Mouse (Mus musculus) brain, embryonic 14.5 days (tissue): ENCODE measurements around the gene Pde4d. TPM values are rescaled to one million over a fixed set of nuclear protein-coding genes. Genes with fewer than 3 reads are reported as not detected.

Source experiments
- DNase-seq: peaks from one replicate; pipeline ENCODE4 v3.0.0-alpha.2; 2011; ENCODE audit warnings: low read depth
- CTCF ChIP-seq: fragments of 200-500 bp; IDR thresholded peaks from 2 replicates; pipeline ENCODE4 v1.5.1; 2012; ENCODE audit warnings: inconsistent platforms, mild to moderate bottlenecking, moderate library complexity, borderline replicate concordance; ENCODE audit not compliant: insufficient read depth, insufficient read length; ENCODE audit errors: extremely low read depth
- POLR2A ChIP-seq: fragments of 200-500 bp; IDR thresholded peaks from 2 replicates; pipeline ENCODE4 v1.6.1; 2012; ENCODE audit warnings: mild to moderate bottlenecking, inconsistent platforms, borderline replicate concordance; ENCODE audit not compliant: poor library complexity, insufficient read depth, insufficient read length, severe bottlenecking; ENCODE audit errors: extremely low read depth
- polyA plus RNA-seq: library from polyadenylated mRNA; depleted of rRNA; stranded (reverse); fragments of >200 nt; gene quantifications from 2 replicates; pipeline ENCODE4 v1.2.3, GENCODE M21; 2012

The Pde4d gene
- polyA plus RNA-seq, 1 experiment, result 34.9 TPM

DNA sequence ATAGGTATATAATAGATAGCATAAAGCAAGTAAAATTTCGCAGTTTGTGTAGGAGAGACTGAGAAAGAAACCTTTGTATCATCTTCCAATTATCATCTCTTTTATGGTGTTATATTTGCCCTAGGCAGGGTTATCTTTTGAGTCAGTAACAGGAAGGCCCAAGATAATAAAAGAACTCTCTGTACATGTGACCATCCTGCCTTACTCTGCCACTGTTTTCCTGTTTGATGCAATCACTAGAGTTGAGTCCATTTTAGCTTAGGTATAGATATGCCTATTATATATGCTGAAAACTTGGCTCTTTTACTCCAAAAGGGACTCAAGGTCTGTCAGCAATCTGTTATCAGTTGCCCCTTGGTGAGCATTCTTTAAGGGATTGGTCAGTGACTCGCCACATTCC, 514.3 kb downstream of the Pde4d start:
- TF ChIP-seq POLR2A (no peak), CTCF (no peak)

DNA sequence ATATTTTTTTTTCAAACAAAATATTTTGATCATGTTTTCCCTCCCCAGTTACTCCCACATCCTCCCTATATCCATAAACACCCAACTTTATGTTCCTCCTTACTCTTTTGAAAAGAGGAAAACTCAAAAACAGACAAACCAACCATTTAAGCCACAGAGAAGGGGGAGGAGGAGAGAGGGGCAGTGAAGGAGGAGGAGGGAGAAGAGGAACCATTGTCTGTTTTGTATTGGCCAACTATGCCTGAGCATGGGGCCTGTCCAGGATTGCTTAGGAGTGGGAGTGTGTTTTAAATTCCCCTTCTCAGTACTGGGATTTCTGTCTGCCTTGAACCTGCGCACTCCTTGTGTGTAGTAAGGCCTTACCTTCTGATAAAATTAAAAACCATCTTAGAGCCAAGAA, 531.4 kb downstream of the Pde4d start:
- no peak for DNase-seq
- TF ChIP-seq POLR2A, result no peak
- no peak for TF ChIP-seq CTCF

More for the DNA sequence above, 514.3 kb downstream of the Pde4d start:
- DNase-seq, result no peak

DNA sequence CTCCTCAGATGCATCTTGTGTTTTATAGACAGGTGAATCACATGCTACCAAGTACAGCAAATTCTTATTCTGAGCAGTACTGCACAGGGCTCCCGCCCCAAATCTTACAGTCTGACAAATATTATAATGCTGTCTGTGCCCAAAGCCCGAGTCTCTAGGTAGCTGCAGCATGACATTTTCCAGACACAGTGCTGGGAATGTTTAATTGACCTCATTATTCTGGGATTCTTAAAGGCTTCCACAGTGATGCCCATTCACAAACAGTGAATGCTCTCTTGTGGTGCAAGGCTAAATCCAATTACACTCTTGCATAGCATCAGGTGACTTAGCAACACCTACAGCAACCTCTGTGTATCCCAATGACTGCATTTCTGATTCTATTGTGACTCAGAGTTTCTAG, 549.0 kb downstream of the Pde4d start:
- DNase-seq, result peak; percentile 67
- TF ChIP-seq POLR2A (no peak), CTCF (no peak)

- DNase-seq, result peak; percentile 55
- TF ChIP-seq POLR2A, result no peak
- no peak for TF ChIP-seq CTCF
Measured at GRCm38 (mm10) chr13:109024703-109025102, 575.0 kb downstream of the Pde4d start.

DNA sequence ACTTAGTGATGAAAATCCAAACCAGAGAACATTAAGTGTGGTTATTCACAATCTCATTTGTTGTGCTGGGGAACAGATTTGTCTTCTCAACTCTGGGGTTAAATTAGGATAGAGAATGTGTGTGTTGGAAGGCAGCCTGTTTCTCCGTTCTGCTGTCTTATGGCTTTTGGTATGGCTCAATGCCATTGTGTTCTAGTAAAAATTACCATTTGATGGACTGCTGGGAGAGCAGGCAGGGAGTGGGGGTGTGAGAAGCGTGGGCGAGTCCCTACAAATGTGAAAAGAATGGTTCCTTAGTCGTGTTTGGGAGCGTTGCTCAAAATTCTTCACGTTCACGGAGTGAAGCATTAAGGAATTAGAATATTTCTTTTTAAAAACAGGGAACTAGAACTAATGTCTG, 597.4 kb downstream of the Pde4d start:
- TF ChIP-seq CTCF (no peak), POLR2A (no peak)
- DNase-seq, result peak; percentile 66

GRCm38 (mm10) chr13:109052805-109053204, 603.1 kb downstream of the Pde4d start:
- TF ChIP-seq CTCF (no peak), POLR2A (no peak)
- DNase-seq, result no peak

- DNase-seq, result peak; percentile 98
- TF ChIP-seq POLR2A (no peak), CTCF (no peak)
Measured at GRCm38 (mm10) chr13:109053242-109054018, 603.7 kb downstream of the Pde4d start.

- DNase-seq, result no peak
- TF ChIP-seq POLR2A (no peak), CTCF (no peak)
Measured at GRCm38 (mm10) chr13:109058045-109058444, 608.3 kb downstream of the Pde4d start.

DNA sequence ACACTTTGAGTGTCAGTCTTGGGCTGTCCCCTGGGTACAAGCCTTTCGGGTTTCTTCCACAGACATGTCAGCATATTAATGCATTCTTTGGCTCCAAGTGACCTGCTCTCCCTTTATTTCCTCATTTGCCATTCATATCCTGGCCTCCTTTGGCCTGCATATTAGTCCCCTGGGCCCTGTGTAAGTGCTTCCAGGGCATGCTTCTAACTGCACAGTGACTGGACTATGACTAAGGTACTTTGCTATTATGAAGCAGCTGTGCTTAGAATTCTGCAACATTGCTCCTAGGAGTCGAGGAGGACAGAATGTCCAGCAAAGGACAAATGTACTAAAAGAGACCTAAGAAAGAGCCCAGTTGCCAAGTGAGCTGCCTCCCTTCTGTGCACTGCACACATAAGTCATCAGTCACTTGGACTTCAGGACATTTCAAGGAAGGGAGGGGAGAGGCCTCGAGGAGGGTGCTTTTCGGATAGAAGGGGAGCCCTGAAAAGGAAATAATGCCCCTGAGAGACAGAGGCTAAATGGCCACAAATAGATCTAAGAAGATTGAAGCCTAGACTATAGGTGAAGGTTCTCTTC, 616.9 kb downstream of the Pde4d start:
- TF ChIP-seq CTCF (no peak), POLR2A (no peak)
- DNase-seq, result no peak

- DNase-seq, result no peak
- no peak for TF ChIP-seq CTCF
- no peak for TF ChIP-seq POLR2A
Measured at GRCm38 (mm10) chr13:109068258-109069219, 618.8 kb downstream of the Pde4d start.

DNA sequence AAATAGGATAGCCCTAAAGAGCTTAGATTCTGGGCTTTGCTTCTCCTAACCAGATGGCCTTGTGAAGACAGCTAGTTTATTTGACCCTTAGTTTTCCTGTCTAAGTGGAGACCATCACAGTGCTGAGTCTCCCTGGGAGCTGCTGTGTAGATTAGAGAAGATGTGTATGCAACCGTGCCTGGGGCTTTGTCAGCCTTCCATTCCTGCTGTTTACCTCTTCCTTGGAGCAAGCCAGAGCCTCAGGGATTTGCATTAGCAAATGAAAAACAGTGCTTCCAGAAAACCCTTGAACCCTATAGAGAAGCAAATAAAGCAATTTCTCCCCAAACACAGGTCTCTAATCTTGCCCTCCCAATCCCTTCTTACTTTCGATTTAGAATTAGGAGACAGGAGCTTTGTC, 623.6 kb downstream of the Pde4d start:
- TF ChIP-seq CTCF (no peak), POLR2A (no peak)
- peak; percentile 31 for DNase-seq

GRCm38 (mm10) chr13:109074078-109074477, 624.3 kb downstream of the Pde4d start:
- DNase-seq, result no peak
- TF ChIP-seq POLR2A, result no peak
- TF ChIP-seq CTCF, result no peak

DNA sequence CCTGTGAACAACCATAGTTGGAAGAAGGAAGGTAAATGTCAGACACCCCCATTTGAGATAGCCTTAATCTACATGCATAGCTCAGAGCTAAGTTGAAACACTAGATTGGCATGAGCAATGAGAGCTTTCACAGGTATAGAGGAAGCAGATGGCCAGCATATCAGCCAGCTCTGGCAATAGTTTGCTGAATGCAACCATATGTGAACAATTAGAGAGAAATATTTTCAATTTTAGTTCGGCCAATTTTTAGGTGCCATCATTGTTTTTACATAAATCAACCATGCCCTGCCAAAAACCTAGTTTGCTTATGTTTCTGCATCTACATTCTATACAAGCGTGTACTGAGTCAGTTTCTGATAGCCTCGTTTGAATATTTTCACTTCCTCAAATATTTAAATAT, 642.9 kb downstream of the Pde4d start:
- DNase-seq, result peak; percentile 74
- TF ChIP-seq CTCF (no peak), POLR2A (no peak)

- TF ChIP-seq CTCF (no peak), POLR2A (no peak)
- DNase-seq, result no peak
Measured at GRCm38 (mm10) chr13:109096654-109097053, 646.9 kb downstream of the Pde4d start.

GRCm38 (mm10) chr13:109116004-109116341, 666.2 kb downstream of the Pde4d start:
- DNase-seq, result no peak
- TF ChIP-seq POLR2A, result no peak
- TF ChIP-seq CTCF, result no peak
